Mouse (Mus musculus): ENCODE measurements around the gene Pax2. TPM values are rescaled to one million over a fixed set of nuclear protein-coding genes. Genes with fewer than 3 reads are reported as not detected.

Gene Pax2
- polyA plus RNA-seq (2012; rRNA removed): 1.8 and 7.1 TPM in 2 replicates

DNA sequence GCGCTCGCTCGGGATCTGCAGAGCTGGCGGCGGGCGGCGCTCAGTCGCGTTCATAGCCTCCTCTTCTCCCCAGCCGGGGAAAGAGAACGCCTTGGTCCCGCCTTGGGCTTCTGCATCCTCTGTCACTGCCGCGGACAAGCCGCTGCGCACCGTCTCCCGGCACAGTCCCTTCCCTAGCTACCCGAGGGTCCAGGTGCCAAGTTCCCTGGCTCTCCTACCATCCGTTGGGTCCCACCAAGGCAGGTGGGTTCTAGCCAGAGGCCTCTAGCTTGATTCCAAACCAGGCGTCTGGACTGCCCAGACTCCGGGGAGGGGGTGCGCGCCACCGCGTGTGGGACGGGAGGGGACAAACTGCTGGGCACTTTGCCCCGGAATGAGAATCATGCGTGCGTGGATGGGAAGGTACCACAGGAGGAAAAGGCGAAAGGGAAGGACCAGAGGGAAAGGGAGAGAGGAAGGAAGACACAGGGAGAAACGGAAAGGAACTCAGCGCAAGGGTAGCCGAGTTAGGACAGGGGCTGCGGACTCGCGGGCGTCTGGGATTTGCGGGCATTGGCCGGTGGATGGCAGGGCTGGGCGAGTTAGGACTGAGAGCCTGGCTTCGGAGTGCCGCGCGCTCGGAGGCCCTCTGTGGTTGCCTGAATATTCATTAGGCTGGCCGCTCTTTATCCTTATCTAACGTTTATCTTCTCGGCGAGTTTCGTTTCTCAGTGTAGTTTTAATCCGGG lies at the start of gene Pax2:
Gene Pax2, plus strand, starts transcription at position 353 of the 728 bp plus-strand sequence.

Other genes with a start within 250 kb of the Pax2 start
- gene Sec31b, start 210.2 kb upstream of the Pax2 start, polyA plus RNA-seq (2012; rRNA removed): 0.63 and 0.66 TPM in 2 replicates
- gene Gm20538, start 203.2 kb upstream of the Pax2 start, polyA plus RNA-seq (2012; rRNA removed): not detected in 2 replicates
- 226 and 346 TPM in 2 replicates for gene Ndufb8, start 200.6 kb upstream of the Pax2 start, polyA plus RNA-seq (2012; rRNA removed)
- 30.5 and 32.0 TPM in 2 replicates for gene Hif1an, start 193.2 kb upstream of the Pax2 start, polyA plus RNA-seq (2012; rRNA removed)
- 31.0 and 39.3 TPM in 2 replicates for gene Slf2, start 175.1 kb downstream of the Pax2 start, polyA plus RNA-seq (2012; rRNA removed)
- gene Sema4g, start 233.1 kb downstream of the Pax2 start, polyA plus RNA-seq (2012; rRNA removed): 40.3 and 59.8 TPM in 2 replicates
- 20.4 and 25.2 TPM in 2 replicates for gene Twnk, start 249.6 kb downstream of the Pax2 start, polyA plus RNA-seq (2012; rRNA removed)